Mouse (Mus musculus) cerebellum, adult 11 months (tissue): ENCODE measurements around the gene Noxred1.
A peak's percentile ranks its signal among the peaks of the same experiment; 100 is the strongest.
"Not testable (repeated sequence)": the region's sequence is repeated elsewhere in the genome, so short reads cannot be mapped to it uniquely, and the experiment has no call there.

Source experiments
- DNase-seq: peaks from one replicate; pipeline ENCODE4 v3.0.0; 2022

Gene Noxred1

GRCm38 (mm10) chr12:87226801-87227200 lies 11.7 kb downstream of the Noxred1 start:
- DNase-seq = no peak

GRCm38 (mm10) chr12:87224950-87225349 lies 13.6 kb downstream of the Noxred1 start:
- DNase-seq = no peak

- no peak for DNase-seq
Measured at GRCm38 (mm10) chr12:87219362-87219761, 19.2 kb downstream of the Noxred1 start.

- DNase-seq = no peak
Measured at GRCm38 (mm10) chr12:87217596-87217995, 20.9 kb downstream of the Noxred1 start.

- DNase-seq = no peak
Measured at GRCm38 (mm10) chr12:87216053-87216452, 22.5 kb downstream of the Noxred1 start.

- DNase-seq = no peak
Measured at GRCm38 (mm10) chr12:87212844-87213606, 25.5 kb downstream of the Noxred1 start.

GRCm38 (mm10) chr12:87205789-87206188 lies 32.7 kb downstream of the Noxred1 start:
- not testable (repeated sequence) for DNase-seq

GRCm38 (mm10) chr12:87201694-87202093 lies 36.8 kb downstream of the Noxred1 start:
- DNase-seq = no peak

- peak; percentile 75 for DNase-seq
Measured at GRCm38 (mm10) chr12:87199973-87200586, 38.5 kb downstream of the Noxred1 start, which contains the start of gene Tmed8. TSS of gene Tmed8 (minus strand) at chr12:87200454.

GRCm38 (mm10) chr12:87199206-87199972 lies 39.1 kb downstream of the Noxred1 start, which contains the start of gene Samd15:
TSS of gene Samd15 (plus strand) at chr12:87199723.
- DNase-seq = no peak

- no peak for DNase-seq
Measured at GRCm38 (mm10) chr12:87198792-87199191, 39.7 kb downstream of the Noxred1 start.

- no peak for DNase-seq
Measured at GRCm38 (mm10) chr12:87196310-87196709, 42.2 kb downstream of the Noxred1 start.

GRCm38 (mm10) chr12:87195069-87195468 lies 43.5 kb downstream of the Noxred1 start:
- DNase-seq = no peak

- no peak for DNase-seq
Measured at GRCm38 (mm10) chr12:87193008-87193407, 45.5 kb downstream of the Noxred1 start.

GRCm38 (mm10) chr12:87177631-87178030 lies 60.9 kb downstream of the Noxred1 start:
- no peak for DNase-seq

- no peak for DNase-seq
Measured at GRCm38 (mm10) chr12:87175194-87175946, 63.2 kb downstream of the Noxred1 start.
